Mouse (Mus musculus): ENCODE results near the gene Traf1.

DNA sequence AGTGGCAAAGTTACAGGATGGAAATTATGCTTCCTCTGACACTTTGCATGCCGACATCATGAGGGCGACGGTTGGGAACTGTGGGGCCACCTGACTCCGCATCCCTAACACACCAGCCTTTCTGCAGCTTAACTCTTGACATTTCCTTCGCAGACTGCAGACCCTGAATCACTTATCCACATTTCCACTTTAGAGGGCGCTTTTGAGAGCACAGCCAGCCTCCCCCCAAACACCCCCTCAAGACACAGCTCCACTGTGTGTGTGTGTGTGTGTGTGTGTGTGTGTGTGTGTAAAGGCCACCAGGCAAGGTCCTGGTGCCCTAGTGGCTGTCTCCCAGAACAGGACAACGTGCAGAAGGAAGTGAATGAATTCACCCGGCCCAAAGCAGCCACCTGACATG is 4.2 kb upstream of the Traf1 start:
- TF ChIP-seq MYOD1 (IDR thresholded peaks at IDR 0.05; ENCODE audit: control insufficient read depth in 1 of 3, insufficient read length in 2 of 3, low read depth in 2 of 3), result no peak
- TF ChIP-seq TCF12 (IDR thresholded peaks at IDR 0.05; ENCODE audit: insufficient read depth, poor library complexity, severe bottlenecking), result no peak
- no peak for TF ChIP-seq POLR2A (IDR thresholded peaks at IDR 0.05; ENCODE audit: insufficient read length, low read depth)
- no peak for TF ChIP-seq POLR2AphosphoS2 (IDR thresholded peaks at IDR 0.05; ENCODE audit: insufficient read length, low read depth)
- TF ChIP-seq USF1 (IDR thresholded peaks at IDR 0.05; ENCODE audit: low read depth), result no peak
- no peak for TF ChIP-seq MAX (IDR thresholded peaks at IDR 0.05; ENCODE audit: low read depth)

Data from myocyte (in vitro differentiated cells).